ENCODE assay signal across 8 mouse cellular contexts in genomic region chr7:73595140-73595825, GRCm38 (mm10). TPM values are rescaled to one million over a fixed set of nuclear protein-coding genes. Genes with fewer than 3 reads are reported as not detected.
DNase-seq lines count a peak whose midpoint lies in the region; ATAC-seq and TF ChIP-seq lines count a peak whose summit lies in the region.

No protein-coding gene starts in this region.

- no peaks in the 10 kb centered on the region for H3K27me3 ChIP-seq in embryonic facial prominence, embryonic 13.5 days
- H3K27me3 ChIP-seq in heart, adult 2 months (ENCODE audit: control insufficient read depth, insufficient read depth, low read length), result no peaks in the 10 kb centered on the region
- H3K27me3 ChIP-seq in limb, embryonic 15.5 days, result no peaks in the 10 kb centered on the region
- H3K27me3 ChIP-seq in midbrain, postnatal 0 days (ENCODE audit: insufficient read depth, low read length), result no peaks in the 10 kb centered on the region

- peak; percentile 98 for TF ChIP-seq EP300 in heart, adult 2 months (IDR thresholded peaks at IDR 0.05; ENCODE audit: insufficient read depth, low read depth, low read length)

- no peaks in the 10 kb centered on the region for H3K9me3 ChIP-seq in embryonic facial prominence, embryonic 13.5 days
- no peaks in the 10 kb centered on the region for H3K9me3 ChIP-seq in limb, embryonic 15.5 days
- H3K9me3 ChIP-seq in midbrain, postnatal 0 days (ENCODE audit: low read length), result no peaks in the 10 kb centered on the region

- WGBS in embryonic facial prominence, embryonic 13.5 days, result 2% methylated on average over 23 of the region's 23 CpGs
- 1% methylated on average over 23 of the region's 23 CpGs for WGBS in heart, adult 2 months
- WGBS in limb, embryonic 15.5 days, result 1% methylated on average over 23 of the region's 23 CpGs
- WGBS in midbrain, postnatal 0 days, result 2% methylated on average over 23 of the region's 23 CpGs

- peak; percentile 94 for DNase-seq in 3134 (ENCODE audit: extremely low read depth, insufficient read length, low spot score)
- DNase-seq in adrenal gland, postnatal 25 days, result peak; percentile 90
- DNase-seq in heart, adult 2 months, result peak; percentile 93 to 98
- peak; percentile 83 to 90 for DNase-seq in kidney, adult 8-10 months
- DNase-seq in midbrain, postnatal 0 days (ENCODE audit: low spot score), result peak; percentile 96
- peak; percentile 77 to 85 for DNase-seq in spleen, postnatal 14 days (ENCODE audit: low spot score in 2 of 2)

- no peaks in the 10 kb centered on the region for H3K79me2 ChIP-seq in heart, adult 2 months (replicated peaks; ENCODE audit: control insufficient read depth, insufficient read depth, low read length)

- H3K4me3 ChIP-seq in embryonic facial prominence, embryonic 13.5 days, result peak overlapping the region; percentile 41
- peak overlapping the region; percentile 54 for H3K4me3 ChIP-seq in heart, adult 2 months
- peak overlapping the region; percentile 33 for H3K4me3 ChIP-seq in limb, embryonic 15.5 days
- peak overlapping the region; percentile 34 for H3K4me3 ChIP-seq in midbrain, postnatal 0 days (ENCODE audit: low read depth, low read length)

- H3K27ac ChIP-seq in embryonic facial prominence, embryonic 13.5 days, result peak overlapping the region; percentile 88
- H3K27ac ChIP-seq in heart, adult 2 months, result peak overlapping the region; percentile 98
- H3K27ac ChIP-seq in limb, embryonic 15.5 days, result peak overlapping the region; percentile 94
- H3K27ac ChIP-seq in midbrain, postnatal 0 days (ENCODE audit: low read depth, low read length), result peak overlapping the region; percentile 83

- intact Hi-C loops in heart, adult 2 months (cut with DNase I), result loop anchor here (1.0 to 2.0 kb wide), 2 partner anchors 23 to 36 kb away; no protein-coding TSS in a partner anchor

- peak overlapping the region; percentile 65 for H3K4me2 ChIP-seq in embryonic facial prominence, embryonic 13.5 days
- H3K4me2 ChIP-seq in limb, embryonic 15.5 days, result peak overlapping the region; percentile 52
- H3K4me2 ChIP-seq in midbrain, postnatal 0 days (ENCODE audit: low read depth, low read length, poor library complexity, severe bottlenecking), result peak overlapping the region; percentile 62

- TF ChIP-seq POLR2A in heart, adult 2 months (IDR thresholded peaks at IDR 0.05; ENCODE audit: insufficient read depth, low read depth, low read length), result peak; percentile 93

- H3K36me3 ChIP-seq in embryonic facial prominence, embryonic 13.5 days, result no peaks in the 10 kb centered on the region
- peaks cover 15% of the 10 kb centered on the region for H3K36me3 ChIP-seq in heart, adult 2 months (ENCODE audit: control insufficient read depth, insufficient read depth, low read length)
- no peaks in the 10 kb centered on the region for H3K36me3 ChIP-seq in limb, embryonic 15.5 days
- no peaks in the 10 kb centered on the region for H3K36me3 ChIP-seq in midbrain, postnatal 0 days (ENCODE audit: insufficient read depth, low read length)

- ATAC-seq in embryonic facial prominence, embryonic 13.5 days (ENCODE audit: insufficient number of reproducible peaks, insufficient read depth, low FRiP score, low TSS enrichment, low read depth), result peak; percentile 97
- ATAC-seq in limb, embryonic 15.5 days (ENCODE audit: insufficient number of reproducible peaks, low FRiP score, low TSS enrichment, low read depth), result peak; percentile 99
- peak; percentile 94 for ATAC-seq in midbrain, postnatal 0 days (ENCODE audit: low FRiP score)

- H3K4me1 ChIP-seq in embryonic facial prominence, embryonic 13.5 days, result peaks cover 36% of the 10 kb centered on the region
- peaks cover 12% of the 10 kb centered on the region for H3K4me1 ChIP-seq in heart, adult 2 months (ENCODE audit: control insufficient read depth, insufficient read depth, low read length)
- H3K4me1 ChIP-seq in limb, embryonic 15.5 days, result peaks cover 36% of the 10 kb centered on the region
- peaks cover 13% of the 10 kb centered on the region for H3K4me1 ChIP-seq in midbrain, postnatal 0 days (ENCODE audit: insufficient read depth, low read length)

- peak; percentile 11; the same call in 1 of the 2 replicates for TF ChIP-seq CTCF in heart, adult 2 months (IDR thresholded peaks at IDR 0.05)
- no peak; the same call in 1 of the 2 replicates for TF ChIP-seq CTCF in midbrain, postnatal 0 days (IDR thresholded peaks at IDR 0.05)

- H3K9ac ChIP-seq in embryonic facial prominence, embryonic 13.5 days, result peak overlapping the region; percentile 59
- peak overlapping the region; percentile 40; the same call in 1 of the 2 replicates for H3K9ac ChIP-seq in heart, adult 2 months (ENCODE audit: low read depth, low read length)
- 0 out of 2 replicates have a peak overlapping the region, but pooled peaks have one; percentile 10 for H3K9ac ChIP-seq in limb, embryonic 15.5 days
- H3K9ac ChIP-seq in midbrain, postnatal 0 days (replicated peaks; ENCODE audit: low read length, poor library complexity, severe bottlenecking), result peak overlapping the region; percentile 29

RNA-seq across cellular contexts. Expression of gene Chd2, which starts 53.7 kb away (rescaled TPM):
- 50.0 and 57.4 TPM in 2 replicates for total RNA-seq in adrenal gland, postnatal 25 days (2021)
- polyA plus RNA-seq in embryonic facial prominence, embryonic 13.5 days (2015; fragmentation: Nextera tagmentation; extraction: Ambion mirVana), result 62.3 and 65.6 TPM in 2 replicates
- 10 to 100 TPM; 38.1 to 43.3 TPM for total RNA-seq in heart, adult 2 months (2021)
- 32.9 and 38.0 TPM in 2 replicates for polyA plus RNA-seq in heart, adult 2 months (2012; rRNA removed)
- 48.6 and 51.7 TPM in 2 replicates for polyA plus RNA-seq in limb, embryonic 15.5 days (2015; fragmentation: Nextera tagmentation; extraction: Ambion mirVana)
- 34.0 and 34.4 TPM in 2 replicates for total RNA-seq in midbrain, postnatal 0 days (2014; rRNA removed)
- polyA plus RNA-seq in midbrain, postnatal 0 days (2015; fragmentation: Nextera tagmentation; extraction: Ambion mirVana), result 33.2 and 43.8 TPM in 2 replicates

Comparison
In these comparisons a context has a peak if more than half of its experiments do, and no peak if none do; other contexts are left out.
1. Peak in every context shown above with its lines: DNase-seq, ATAC-seq, H3K4me3 ChIP-seq and H3K27ac ChIP-seq.